Mouse (Mus musculus): ENCODE data around the gene Bpifb6.

Gene Bpifb6

DNA sequence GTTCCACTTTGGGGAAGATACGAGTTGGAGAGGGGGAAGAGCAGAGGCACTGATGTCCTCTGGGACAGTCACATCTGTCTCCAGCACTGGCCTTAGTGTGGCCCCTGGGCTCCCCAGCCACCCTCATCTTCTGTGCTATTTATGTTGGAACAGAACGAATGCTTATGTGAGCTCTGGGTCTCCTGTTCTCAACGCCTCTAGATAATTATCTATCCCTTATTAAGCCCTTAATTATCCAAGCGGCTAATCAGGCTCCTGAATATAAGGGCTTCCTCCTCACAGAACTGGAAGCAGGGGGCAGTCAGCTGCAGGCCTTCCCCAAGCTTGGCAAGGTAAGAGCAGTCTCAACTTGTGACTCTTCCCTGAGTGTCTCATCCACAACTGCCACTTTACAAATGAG lies at the start of gene Bpifb6:
Gene Bpifb6 (plus strand): TSS at position 301 of the 400 bp plus-strand sequence.
- no peak for DNase-seq

DNA sequence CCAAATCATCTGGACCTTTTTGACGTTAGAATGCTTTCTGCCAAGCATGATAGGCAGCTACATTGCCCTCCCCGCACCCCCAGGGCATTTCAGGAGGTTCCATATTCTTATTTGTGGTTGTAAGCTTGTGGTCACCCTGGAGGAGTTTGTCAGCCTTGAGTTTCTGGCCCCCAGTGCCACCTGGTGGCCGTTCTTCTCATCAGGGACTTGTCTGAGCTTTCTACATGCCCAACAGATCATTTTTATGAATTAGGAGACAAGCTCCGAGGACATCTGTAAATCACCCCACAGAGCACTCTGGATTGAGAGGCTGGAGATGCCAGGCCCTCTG lies 49.2 kb upstream of the Bpifb6 start:
- DNase-seq, result peak; percentile 56

DNA sequence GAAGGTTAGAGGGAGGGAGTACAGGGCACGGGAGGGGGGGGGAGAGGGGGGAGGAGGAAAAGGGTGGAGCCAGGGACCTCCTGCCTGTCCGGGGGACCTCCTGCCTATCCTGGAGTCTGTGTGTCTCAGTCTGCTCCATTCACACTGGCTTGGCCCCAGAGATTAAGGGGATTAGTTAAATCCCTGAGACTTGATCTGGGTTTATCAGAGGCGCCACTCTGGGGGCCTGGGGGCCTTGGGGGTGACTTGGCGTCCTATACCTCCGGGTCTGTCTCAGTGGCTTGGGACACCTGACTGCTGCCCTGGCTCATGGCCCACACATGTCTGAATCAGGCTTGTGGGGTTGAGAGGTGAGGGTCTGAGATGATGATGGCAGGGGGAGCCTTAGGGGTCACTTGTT lies 46.6 kb upstream of the Bpifb6 start:
- no peak for DNase-seq

DNA sequence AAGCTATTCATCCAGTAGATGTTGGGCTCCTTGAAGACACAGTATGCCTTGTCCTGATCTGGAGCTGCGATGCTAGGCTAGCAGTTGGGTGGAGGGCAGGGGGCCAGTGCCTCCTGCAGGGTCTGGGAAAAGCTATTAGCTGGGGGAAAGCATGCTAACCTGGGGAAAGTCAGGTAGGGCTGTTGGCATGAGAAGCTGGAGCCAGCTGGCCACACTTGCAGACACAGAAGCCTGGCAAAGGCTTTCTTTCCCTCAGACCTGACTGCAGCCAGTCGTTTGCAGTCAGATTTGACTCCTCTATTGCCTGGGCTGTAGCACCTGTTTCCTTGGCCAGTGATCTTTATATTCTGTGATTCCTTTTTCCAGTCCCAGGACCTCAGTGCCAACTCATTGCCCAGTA lies 40.6 kb upstream of the Bpifb6 start:
- no peak for DNase-seq

DNA sequence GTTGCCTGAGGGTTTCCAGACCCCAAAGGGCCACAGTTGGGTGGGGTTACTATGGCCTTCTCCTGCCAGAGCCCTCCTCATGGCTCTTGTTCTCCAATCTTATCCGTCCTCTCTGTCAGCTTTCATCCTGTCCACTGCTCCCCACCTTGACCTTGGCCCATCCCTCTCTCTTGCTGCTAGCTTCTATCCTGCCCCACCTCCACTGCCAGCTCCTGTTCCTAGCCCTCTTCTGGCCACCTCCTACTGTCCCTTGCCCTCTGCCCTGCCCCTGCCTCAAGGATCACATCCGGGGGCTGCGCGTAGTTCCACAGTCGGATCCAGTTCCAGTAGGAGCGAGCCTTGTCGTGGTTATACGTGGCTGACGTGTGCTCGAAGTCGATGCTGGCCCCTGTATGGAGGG lies 39.9 kb upstream of the Bpifb6 start:
- no peak for DNase-seq

DNA sequence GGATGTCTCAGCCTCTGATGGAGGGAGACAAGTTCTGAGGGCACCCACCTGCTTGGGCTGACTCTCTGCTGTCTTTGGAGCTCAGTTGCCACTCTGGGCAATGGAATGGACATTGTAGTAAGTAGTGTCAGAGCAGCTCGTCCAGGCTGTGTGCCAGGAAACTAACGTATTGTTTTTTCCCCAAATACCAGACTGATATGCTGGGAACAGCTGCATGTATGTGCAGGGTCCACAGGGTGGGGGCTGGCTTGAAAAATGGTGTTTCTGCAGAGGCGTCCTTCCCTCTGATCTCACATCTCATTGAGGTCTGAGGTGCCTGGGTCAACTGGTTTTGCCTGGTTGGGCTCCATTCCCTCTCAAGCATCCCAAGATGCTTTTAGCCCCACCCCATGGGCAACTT lies 39.5 kb upstream of the Bpifb6 start:
- DNase-seq, result no peak

DNA sequence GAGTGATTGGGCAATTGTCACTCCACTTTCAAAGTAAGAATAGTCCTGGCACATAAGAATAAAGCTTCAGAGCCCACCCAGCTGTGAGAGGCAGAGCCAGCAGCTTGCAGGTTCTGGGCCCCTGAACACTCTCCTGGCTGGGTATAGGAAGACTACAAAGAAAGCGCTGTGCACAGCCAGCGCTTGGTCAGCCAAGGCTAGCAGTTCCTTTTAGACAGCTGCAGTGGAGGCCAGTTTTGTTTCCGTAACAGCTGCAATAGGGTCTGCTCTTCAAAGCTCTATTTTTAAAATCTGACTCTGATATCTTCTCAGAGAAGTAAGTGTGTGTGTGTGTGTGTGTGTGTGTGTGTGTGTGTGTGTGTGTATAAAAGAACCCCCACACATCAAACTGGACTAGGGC lies 38.2 kb upstream of the Bpifb6 start:
- DNase-seq, result no peak

DNA sequence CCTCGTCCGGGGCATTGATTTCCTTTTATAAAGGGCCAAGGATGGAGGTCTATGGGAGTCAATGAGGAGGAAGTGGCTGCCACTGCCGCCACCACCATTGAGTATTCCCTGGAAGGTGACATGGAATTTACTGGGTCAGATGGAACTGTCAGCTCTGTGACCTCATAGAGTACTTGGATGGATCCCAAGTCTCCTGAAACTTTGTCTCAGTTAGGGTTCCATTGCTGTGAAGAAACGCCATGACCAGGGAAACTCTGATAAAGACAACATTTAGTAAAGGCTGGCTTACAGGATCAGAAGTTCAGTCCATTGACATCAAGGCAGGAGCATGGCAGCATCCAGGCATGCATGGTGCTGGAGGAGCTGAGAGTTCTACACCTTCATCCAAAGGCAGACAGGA lies 29.2 kb upstream of the Bpifb6 start, which contains the start of gene Sun5:
Gene Sun5 (minus strand): TSS at position 101 of the 400 bp plus-strand sequence.
- DNase-seq, result no peak

DNA sequence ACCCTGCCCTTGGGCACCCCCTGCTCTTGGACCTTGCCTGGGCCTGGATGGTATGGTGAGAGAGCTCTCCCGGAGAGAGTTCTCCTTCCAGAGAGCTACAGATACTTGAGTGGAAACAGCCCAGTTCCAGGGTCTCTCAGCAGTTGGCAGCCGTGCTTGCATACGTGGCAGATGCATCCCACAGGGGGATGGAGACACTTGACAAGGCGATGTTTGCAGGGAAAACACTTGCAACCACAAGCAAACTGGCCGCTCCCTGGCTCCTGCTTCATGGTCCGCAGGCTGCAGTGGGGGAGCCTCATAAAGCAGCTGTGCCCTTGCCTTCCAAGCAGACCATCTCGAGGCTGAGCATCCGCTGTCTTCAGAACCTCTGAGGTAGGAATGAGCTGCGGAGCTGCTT lies 25.4 kb upstream of the Bpifb6 start, which contains the start of gene Bpifb2:
Gene Bpifb2 (plus strand): TSS at position 301 of the 400 bp plus-strand sequence.
- DNase-seq, result no peak

DNA sequence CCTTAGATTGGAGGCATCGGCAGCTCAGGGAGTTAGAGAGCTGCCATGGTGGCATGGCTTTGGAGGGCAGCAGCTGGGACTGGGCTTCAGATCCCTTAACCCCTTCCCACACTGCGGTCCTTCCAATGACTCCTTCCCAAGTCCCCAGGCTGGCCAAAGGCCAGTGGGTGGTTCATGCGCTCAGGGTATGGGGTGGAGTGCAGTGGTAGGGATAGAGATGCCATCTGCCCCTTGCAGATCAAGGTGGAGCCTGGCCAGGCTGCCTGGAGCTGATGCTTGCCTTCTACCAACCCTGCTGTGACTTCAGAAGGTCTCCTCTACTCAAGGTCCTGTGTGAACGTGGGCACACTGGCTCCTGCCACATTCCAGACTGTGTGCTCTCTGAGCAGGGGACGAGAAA lies 1.1 kb upstream of the Bpifb6 start:
- DNase-seq, result no peak

DNA sequence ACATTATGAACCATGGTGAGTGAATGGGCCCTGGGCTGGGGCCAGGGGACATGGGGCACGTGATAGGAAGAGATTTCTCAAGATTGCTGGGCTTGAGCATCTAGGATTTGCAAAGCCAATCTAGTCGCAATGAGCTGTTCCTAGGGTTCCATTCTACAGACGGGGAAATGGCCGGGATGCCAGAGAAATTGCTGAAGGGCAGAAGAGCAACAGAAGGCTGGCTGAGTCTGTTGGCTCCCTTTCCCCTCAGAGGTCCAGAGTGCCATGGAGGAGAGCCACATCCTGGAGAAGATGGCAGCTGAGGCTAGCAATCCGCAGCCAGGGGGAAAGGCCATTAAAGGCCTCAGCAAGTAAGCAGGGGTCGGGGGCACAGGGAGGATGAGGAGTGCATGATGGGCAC lies 2.5 kb downstream of the Bpifb6 start:
- DNase-seq, result no peak

DNA sequence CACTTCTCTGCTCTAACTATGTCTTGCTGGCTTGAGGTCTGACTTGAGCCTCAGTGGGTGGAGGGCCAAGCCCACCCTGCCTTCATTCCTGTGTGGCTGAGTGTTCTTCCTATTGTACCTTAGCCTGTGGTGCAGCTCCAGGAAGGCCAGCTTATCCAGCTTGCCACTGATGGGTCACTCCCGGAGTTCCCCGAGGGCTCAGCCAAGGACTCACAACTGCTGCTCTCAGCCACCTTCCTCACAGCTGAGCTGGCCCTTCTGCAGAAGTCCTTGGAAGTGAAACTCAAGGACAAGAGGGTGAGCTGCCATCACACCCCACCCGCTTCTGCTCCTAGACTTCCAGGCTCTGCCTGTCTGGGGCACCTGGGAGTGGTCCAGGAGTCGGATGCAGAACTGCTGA lies 6.4 kb downstream of the Bpifb6 start:
- no peak for DNase-seq

DNA sequence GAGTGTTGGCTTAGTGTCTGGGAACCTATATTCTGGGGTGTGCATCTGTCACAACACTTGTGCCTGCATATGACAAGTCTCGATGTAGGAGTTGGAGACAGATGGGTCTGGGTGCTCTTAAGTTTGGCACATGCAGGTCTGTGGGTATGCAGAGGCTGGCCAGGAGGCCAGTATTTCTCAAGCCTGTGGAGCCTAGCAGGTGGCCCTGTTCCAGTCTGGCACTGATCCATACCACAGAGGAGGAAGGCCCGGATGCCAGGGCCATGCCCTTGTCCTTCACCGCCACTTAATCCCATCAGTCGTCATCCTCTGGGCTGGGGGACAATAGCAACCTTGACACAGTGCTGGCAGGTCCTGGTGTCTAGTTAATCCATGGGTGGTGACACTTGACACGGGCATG lies 14.0 kb downstream of the Bpifb6 start:
- no peak for DNase-seq

DNA sequence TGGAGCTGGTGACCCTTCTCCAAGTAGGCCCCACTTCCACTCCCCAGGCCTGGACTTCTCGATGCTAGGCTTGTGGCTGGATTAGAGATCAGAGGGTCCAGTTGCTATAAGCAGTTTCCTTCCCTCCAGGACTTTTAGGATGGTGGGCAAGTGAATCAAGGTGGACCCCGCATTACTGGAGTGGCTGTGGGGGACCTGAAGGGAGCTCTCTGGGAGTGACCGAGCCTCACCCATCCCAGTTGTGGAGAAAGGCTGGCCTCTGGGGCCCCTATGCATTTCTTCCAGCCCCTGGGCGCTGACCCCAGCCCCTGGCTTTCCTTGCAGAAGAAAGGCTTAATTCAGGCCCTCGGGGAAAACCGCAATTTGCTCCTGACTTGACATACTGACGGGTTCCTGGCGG lies 17.7 kb downstream of the Bpifb6 start, which contains the start of gene Bpifb3:
Gene Bpifb3 (plus strand): TSS at position 301 of the 400 bp plus-strand sequence.
- DNase-seq, result no peak

DNA sequence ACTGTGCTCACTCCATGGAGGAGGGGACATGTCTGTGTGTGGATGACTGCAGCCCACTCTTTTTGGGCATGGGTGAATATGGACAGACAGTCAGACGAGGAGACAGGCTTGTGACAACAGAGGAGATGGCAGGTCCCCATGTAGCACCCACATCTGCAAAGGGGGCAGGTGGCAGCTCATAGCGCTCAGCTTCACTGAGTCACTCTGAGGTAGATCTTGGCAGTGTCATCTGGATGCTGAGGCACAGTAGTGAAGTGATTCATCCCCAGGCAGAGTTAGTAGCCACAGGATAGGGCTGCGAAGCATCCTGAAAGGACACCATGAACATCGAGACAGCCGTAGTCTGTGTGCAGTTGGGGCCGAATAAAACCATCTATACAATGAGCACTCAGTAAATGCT lies 21.1 kb downstream of the Bpifb6 start:
- DNase-seq, result no peak

DNA sequence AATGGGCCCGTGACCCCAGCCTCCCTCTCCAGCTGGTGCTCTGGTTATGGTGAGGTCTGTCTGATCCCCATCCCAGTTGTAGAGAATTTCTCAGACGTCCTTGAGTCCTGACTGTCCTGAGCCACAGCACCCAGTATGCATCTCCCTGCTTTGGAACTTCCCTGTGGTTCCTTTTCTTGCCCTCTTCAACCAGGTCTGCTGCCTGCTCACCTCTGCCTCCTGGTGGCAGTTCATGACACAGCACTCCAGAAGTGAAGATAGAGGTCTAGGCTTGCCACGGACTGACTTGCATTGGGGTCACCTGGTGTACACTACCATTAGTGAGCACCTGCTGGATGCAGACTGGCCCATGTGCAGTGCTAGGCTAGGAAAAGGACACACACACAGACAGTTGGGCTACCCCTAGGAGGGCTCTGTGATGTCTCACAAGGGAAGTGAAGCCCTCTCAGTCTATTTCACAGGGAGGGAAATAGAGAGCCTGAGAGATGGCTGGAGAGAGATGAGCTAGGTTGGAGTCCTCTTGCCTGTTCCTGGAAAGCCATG lies 29.8 kb downstream of the Bpifb6 start:
- DNase-seq, result peak; percentile 51

DNA sequence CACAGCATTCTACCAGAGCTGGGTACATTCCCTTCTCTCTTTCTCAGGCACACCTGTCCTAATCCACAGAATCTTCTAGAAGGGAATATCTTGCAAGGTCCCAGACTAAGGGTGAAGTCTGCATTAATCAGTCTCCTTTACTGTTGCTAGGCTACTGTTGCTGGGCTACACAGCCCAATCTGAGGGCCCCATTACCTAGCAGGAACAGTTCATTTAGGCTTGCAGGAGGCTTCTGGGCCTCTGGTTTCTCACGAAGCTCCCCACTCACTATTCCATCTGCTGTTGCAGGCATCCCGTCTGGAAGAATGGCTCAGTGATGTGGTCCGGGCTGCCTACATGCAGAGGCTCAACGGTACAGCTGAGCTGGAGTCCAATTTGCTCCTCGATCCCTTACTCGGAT lies 30.9 kb downstream of the Bpifb6 start:
- DNase-seq, result no peak

DNA sequence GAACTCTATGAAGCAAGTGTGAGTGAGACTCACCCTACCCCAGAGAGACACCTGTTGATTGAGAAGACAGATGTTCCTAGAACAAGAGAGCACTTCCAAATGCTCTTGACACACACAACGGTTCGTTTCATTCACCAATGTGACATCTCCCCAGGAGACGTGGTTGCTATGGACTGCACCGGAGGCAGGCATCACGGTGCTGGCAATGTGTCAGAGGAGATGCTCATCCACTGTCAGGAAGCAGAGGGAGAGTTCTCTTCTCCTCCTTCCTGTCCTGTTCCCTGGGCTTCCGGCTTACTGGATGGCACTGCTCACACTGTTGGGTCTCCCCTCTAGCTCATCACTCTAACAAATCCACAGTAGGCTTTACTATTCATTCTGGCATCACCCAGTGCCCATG lies 33.1 kb downstream of the Bpifb6 start:
- DNase-seq, result no peak

DNA sequence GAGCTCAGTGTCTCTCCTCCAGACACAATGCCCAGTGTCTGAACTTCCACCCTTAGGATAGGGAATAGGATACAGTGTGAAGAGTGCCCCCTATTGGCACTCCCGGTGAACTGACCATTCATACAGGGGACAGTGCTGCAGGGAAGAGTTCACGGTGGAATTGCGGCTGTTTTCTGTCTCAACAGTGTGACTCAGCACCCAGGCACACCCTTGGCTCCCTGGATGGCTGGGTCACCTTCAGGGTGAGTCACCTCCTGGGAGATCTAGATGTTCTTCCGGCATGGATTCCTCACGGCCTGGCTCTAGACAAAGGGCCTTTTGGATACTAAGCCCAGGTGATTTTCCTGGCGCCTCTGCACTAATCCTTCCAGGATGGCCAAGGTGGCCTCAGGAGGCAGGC lies 35.2 kb downstream of the Bpifb6 start:
- no peak for DNase-seq

DNA sequence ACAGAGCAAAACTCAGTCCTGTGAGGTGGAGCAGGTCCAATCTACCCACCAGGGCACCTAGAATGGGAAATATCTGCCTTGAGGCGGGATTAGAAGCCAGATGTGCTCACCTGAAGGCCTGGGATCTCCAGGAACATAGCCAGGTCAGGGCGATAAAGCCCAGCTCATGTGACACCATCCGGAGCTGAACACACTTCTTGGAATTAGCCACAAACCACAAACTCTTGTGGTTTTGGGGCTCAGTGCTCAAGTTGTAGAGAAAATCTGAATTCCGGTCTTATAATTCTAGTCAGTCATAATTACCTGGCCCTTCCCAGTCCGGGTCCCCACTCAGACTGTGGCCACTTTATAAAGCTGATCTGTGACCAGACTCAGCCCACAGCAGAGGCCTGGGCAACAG lies 37.7 kb downstream of the Bpifb6 start, which contains the start of gene Bpifb4:
Gene Bpifb4 (plus strand): TSS at position 370 of the 400 bp plus-strand sequence.
- no peak for DNase-seq

DNA sequence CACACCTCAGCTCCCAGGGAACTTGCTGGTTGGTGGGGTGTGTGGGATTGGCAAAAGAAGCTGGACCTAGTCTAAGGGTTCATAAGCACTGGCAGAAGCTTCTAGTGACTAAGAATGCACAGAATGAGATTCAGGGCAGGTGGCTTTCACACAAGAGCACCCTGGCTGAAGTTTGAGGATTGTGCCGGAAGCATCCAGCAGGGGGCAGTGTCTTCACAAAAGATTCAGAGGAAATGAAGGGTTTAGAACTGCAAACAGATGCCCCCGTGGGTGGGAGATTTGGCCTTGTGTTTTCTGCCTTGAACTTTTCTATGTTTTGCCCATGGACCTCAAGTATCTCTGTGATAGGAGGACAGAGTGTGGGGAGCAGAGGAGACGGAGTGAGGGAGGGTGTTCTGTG lies 43.3 kb downstream of the Bpifb6 start:
- DNase-seq, result peak; percentile 45

DNA sequence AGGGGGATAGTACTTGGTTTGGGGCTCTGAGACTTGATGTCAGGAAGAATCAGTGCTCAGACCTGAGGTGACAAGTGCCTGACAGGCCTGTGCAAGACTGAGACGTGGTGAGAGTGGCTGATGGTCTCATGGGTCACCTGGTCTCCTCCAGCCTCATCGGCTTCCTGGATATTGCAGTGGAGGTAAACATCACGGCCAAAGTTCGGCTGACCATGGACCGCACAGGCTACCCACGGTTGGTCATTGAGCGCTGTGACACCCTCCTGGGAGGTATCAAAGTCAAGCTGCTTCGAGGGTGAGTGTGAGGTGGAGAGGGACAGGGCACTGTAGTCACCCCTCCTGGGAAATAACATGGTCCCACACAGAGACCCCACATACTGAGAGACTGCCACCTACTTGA lies 44.4 kb downstream of the Bpifb6 start:
- no peak for DNase-seq

DNA sequence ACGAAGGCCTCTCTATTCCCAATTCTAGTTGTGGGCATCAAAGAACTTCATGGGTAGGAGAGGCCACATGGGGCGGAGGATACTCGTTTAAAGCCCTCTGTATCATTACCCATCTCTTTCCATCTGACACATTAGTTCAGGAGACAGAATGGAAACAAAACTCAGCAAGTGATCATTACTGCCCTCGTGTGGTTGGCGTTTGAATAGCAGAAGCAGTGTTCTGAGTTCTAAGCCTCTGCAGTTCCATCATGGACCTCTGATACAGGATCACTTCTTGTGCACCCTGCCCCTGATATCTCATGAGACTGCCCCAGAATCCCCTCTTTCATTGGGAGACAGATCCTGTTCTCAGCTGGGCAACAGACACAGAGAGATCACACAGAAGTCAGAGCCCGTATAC lies 52.7 kb downstream of the Bpifb6 start:
- peak; percentile 49 for DNase-seq

DNA sequence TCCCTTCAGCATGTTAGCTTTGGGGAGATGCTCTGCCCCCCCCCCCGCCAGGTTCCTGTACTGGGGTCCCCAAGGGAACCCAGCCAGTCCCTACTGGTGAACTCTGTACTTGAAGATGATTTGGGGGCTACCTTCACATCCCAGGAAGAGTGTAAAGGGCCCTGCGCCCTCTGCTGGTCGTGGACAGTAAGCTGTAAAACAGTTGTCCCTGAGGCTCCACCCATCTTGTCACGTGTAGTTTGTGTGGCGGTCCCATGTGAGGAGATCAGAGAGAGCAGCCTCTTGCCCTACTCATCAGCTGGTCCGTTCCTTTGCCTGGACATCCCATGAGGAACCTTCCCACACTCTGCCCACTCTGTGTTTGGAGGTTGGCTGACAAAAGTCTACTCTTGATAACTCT lies 53.6 kb downstream of the Bpifb6 start:
- peak; percentile 62 for DNase-seq

Data from thymus, postnatal 14 days (tissue).